Mouse (Mus musculus): ENCODE measurements at regions not wholly inside any gene's neighbourhood (a gene's known extent, or its start where the extent isn't known, plus 50 kb on each side); places are given as distances from the start of the nearest gene placed in this dataset.

DNA sequence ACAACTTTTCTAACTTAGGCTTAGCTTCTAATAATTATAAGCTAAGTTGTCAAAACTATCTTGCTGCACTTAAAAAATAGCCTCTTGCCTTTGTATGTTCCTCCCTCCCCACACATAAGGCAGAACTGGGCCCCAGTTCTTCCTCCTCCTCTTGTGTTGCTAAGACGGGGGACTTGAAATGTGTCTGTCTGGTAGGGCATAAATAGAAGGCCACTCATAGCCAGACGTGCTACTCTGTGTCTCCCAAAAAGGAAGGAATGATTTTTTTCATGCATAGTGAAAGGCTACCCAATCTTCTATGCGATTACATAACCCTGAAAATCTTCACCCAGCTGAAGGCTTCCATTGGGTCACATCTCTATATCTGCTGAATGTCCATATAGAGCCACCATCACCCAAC lies 183.5 kb downstream of the Hsfy2 start:
- TF ChIP-seq CTCF (conservative IDR thresholded peaks at IDR 0.05; ENCODE audit: low read length) (no peak), POU5F1 (IDR thresholded peaks at IDR 0.05; ENCODE audit: borderline replicate concordance, low read length) (no peak)
